Mouse (Mus musculus) forebrain, embryonic 10.5 days (tissue): Measurements from ENCODE around the gene Dhx37. TPM values are rescaled to one million over a fixed set of nuclear protein-coding genes. Genes with fewer than 3 reads are reported as not detected.
"Not testable (repeated sequence)": the region's sequence is repeated elsewhere in the genome, so short reads cannot be mapped to it uniquely, and the experiment has no call there.

ENCODE experiments used
- DNase-seq: peaks from one replicate; pipeline ENCODE4 v3.0.0-alpha.2; 2017; ENCODE audit warnings: low spot score; ENCODE audit errors: extremely low spot score
- H3K27ac ChIP-seq: fragments of 300-500 bp; sonication (generic); 2 replicates; pipeline ENCODE4 v1.5.1; 2016; ENCODE audit warnings: mild to moderate bottlenecking
- H3K27me3 ChIP-seq: fragments of 300-500 bp; sonication (generic); 2 replicates; pipeline ENCODE4 v1.6.1; 2016; ENCODE audit warnings: mild to moderate bottlenecking; ENCODE audit not compliant: poor library complexity, severe bottlenecking
- H3K36me3 ChIP-seq: fragments of 300-500 bp; sonication (generic); replicated peaks from 2 replicates; pipeline ENCODE4 v1.6.1; 2016; ENCODE audit warnings: mild to moderate bottlenecking, moderate library complexity
- H3K4me1 ChIP-seq: fragments of 300-500 bp; sonication (generic); 2 replicates; pipeline ENCODE4 v1.6.1; 2016
- H3K4me3 ChIP-seq: fragments of 300-500 bp; sonication (generic); 2 replicates; pipeline ENCODE4 v1.5.1; 2016; ENCODE audit warnings: mild to moderate bottlenecking, moderate library complexity
- H3K9me3 ChIP-seq: fragments of 300-500 bp; sonication (generic); 2 replicates; pipeline ENCODE4 v1.6.1; 2016; ENCODE audit warnings: mild to moderate bottlenecking, moderate library complexity
- WGBS: fragments of 180-500 bp; shearing (Covaris S2); methylation state at CpG from one replicate; pipeline ENCODE4 v1.1.7; 2016; 5-methylcytosine and 5-hydroxymethylcytosine counted together
- polyA plus RNA-seq: library from polyadenylated mRNA; unstranded; fragments of >200 nt; fragmentation: Nextera tagmentation; extraction: Ambion mirVana; gene quantifications from 2 replicates; pipeline ENCODE4 v1.2.1, GENCODE M21; 2016

The Dhx37 gene
- polyA plus RNA-seq, 1 experiment from 2014 or later: 21.4 TPM

GRCm38 (mm10) chr5:125403481-125404465 is 30.1 kb downstream of the Dhx37 start:
- WGBS: 11% methylated on average over 31 of the region's 31 CpGs
- Histone ChIP-seq H3K9me3 (no peaks in the 10 kb centered on the region), H3K4me1 (peaks cover 42% of the 10 kb centered on the region), H3K27me3 (peaks cover 14% of the 10 kb centered on the region), H3K4me3 (peak overlapping the region; percentile 66), H3K27ac (peak overlapping the region; percentile 81), H3K36me3 (no peaks in the 10 kb centered on the region)
- peak; percentile 80 for DNase-seq

- Histone ChIP-seq H3K4me1 (peaks cover 36% of the 10 kb centered on the region), H3K9me3 (no peaks in the 10 kb centered on the region), H3K36me3 (no peaks in the 10 kb centered on the region), H3K27me3 (peaks cover 22% of the 10 kb centered on the region), H3K27ac (no peak overlapping the region), H3K4me3 (peak overlapping the region; percentile 66)
- no peak for DNase-seq
- 56% methylated on average over 6 of the region's 6 CpGs for WGBS
Measured at GRCm38 (mm10) chr5:125402991-125403390, 30.9 kb downstream of the Dhx37 start.

- no peaks in the 10 kb centered on the region for H3K36me3 ChIP-seq
- H3K4me3 ChIP-seq: peak overlapping the region; percentile 19
- 51% methylated on average over 10 of the region's 10 CpGs for WGBS
- peaks cover 32% of the 10 kb centered on the region for H3K4me1 ChIP-seq
- no peak for DNase-seq
- H3K27ac ChIP-seq: no peak overlapping the region
- peaks cover 23% of the 10 kb centered on the region for H3K27me3 ChIP-seq
- no peaks in the 10 kb centered on the region for H3K9me3 ChIP-seq
Measured at GRCm38 (mm10) chr5:125402476-125402875, 31.4 kb downstream of the Dhx37 start.

- H3K36me3 ChIP-seq: no peaks in the 10 kb centered on the region
- no peak overlapping the region for H3K27ac ChIP-seq
- H3K9me3 ChIP-seq: no peaks in the 10 kb centered on the region
- WGBS: 67% methylated on average over 7 of the region's 7 CpGs
- no peak overlapping the region for H3K4me3 ChIP-seq
- H3K27me3 ChIP-seq: peaks cover 23% of the 10 kb centered on the region
- DNase-seq: no peak
- peaks cover 19% of the 10 kb centered on the region for H3K4me1 ChIP-seq
Measured at GRCm38 (mm10) chr5:125400903-125401302, 33.0 kb downstream of the Dhx37 start.

GRCm38 (mm10) chr5:125395008-125395407 is 38.9 kb downstream of the Dhx37 start:
- DNase-seq: no peak
- WGBS: 68% methylated on average over 3 of the region's 3 CpGs
- Histone ChIP-seq H3K9me3 (no peaks in the 10 kb centered on the region), H3K36me3 (no peaks in the 10 kb centered on the region), H3K4me3 (peak overlapping the region; percentile 46; the same call in 1 of the 2 replicates), H3K4me1 (peaks cover 38% of the 10 kb centered on the region), H3K27ac (peak overlapping the region; percentile 96), H3K27me3 (peaks cover 10% of the 10 kb centered on the region; the same call in 1 of the 2 replicates)

GRCm38 (mm10) chr5:125393622-125394603 is 40.0 kb downstream of the Dhx37 start:
- 12% methylated on average over 24 of the region's 25 CpGs for WGBS
- DNase-seq: peak; percentile 92
- peaks cover 10% of the 10 kb centered on the region; the same call in 1 of the 2 replicates for H3K27me3 ChIP-seq

GRCm38 (mm10) chr5:125392977-125393621 is 40.8 kb downstream of the Dhx37 start:
- 1% methylated on average over 20 of the region's 20 CpGs for WGBS
- H3K27ac ChIP-seq: peak overlapping the region; percentile 96
- H3K4me3 ChIP-seq: peak overlapping the region; percentile 46
- DNase-seq: peak; percentile 93
- peaks cover 48% of the 10 kb centered on the region for H3K4me1 ChIP-seq
- H3K9me3 ChIP-seq: no peaks in the 10 kb centered on the region
- 0 out of 2 replicates have a peak, but pooled peaks cover 1% of the 10 kb centered on the region for H3K27me3 ChIP-seq
- H3K36me3 ChIP-seq: peaks cover 8% of the 10 kb centered on the region

More at GRCm38 (mm10) chr5:125393622-125394603, 40.0 kb downstream of the Dhx37 start:
- Histone ChIP-seq H3K4me3 (peak overlapping the region; percentile 46), H3K36me3 (no peaks in the 10 kb centered on the region; the same call in 1 of the 2 replicates), H3K27ac (peak overlapping the region; percentile 96), H3K4me1 (peaks cover 40% of the 10 kb centered on the region), H3K9me3 (no peaks in the 10 kb centered on the region)

GRCm38 (mm10) chr5:125392618-125392976 is 41.3 kb downstream of the Dhx37 start:
- H3K4me3 ChIP-seq: peak overlapping the region; percentile 46
- H3K36me3 ChIP-seq: peaks cover 10% of the 10 kb centered on the region
- H3K9me3 ChIP-seq: no peaks in the 10 kb centered on the region
- H3K27ac ChIP-seq: peak overlapping the region; percentile 96
- H3K27me3 ChIP-seq: no peaks in the 10 kb centered on the region
- 48% methylated on average over 1 of the region's 1 CpGs for WGBS
- DNase-seq: no peak
- peaks cover 49% of the 10 kb centered on the region for H3K4me1 ChIP-seq

- H3K27me3 ChIP-seq, H3K4me3 ChIP-seq, H3K9me3 ChIP-seq, DNase-seq: not testable (repeated sequence)
- Histone ChIP-seq H3K4me1 (peaks cover 49% of the 10 kb centered on the region), H3K36me3 (peaks cover 11% of the 10 kb centered on the region), H3K27ac (peak overlapping the region; percentile 96)
- 96% methylated on average over 4 of the region's 4 CpGs for WGBS
Measured at GRCm38 (mm10) chr5:125392176-125392575, 41.7 kb downstream of the Dhx37 start.

GRCm38 (mm10) chr5:125391609-125392008 is 42.3 kb downstream of the Dhx37 start:
- H3K36me3 ChIP-seq: peaks cover 13% of the 10 kb centered on the region
- H3K4me3 ChIP-seq: no peak overlapping the region
- H3K27ac ChIP-seq: peak overlapping the region; percentile 96
- no peaks in the 10 kb centered on the region for H3K27me3 ChIP-seq
- DNase-seq: no peak
- WGBS: 89% methylated on average over 5 of the region's 5 CpGs
- H3K4me1 ChIP-seq: peaks cover 49% of the 10 kb centered on the region
- no peaks in the 10 kb centered on the region for H3K9me3 ChIP-seq

- Histone ChIP-seq H3K27me3 (no peaks in the 10 kb centered on the region), H3K4me1 (peaks cover 49% of the 10 kb centered on the region), H3K9me3 (no peaks in the 10 kb centered on the region), H3K36me3 (peaks cover 14% of the 10 kb centered on the region), H3K4me3 (no peak overlapping the region), H3K27ac (peak overlapping the region; percentile 96; the same call in 1 of the 2 replicates)
- 89% methylated on average over 3 of the region's 3 CpGs for WGBS
- DNase-seq: no peak
Measured at GRCm38 (mm10) chr5:125390906-125391477, 42.9 kb downstream of the Dhx37 start.
